Mouse (Mus musculus): ENCODE measurements around the gene Saa2. TPM values are rescaled to one million over a fixed set of nuclear protein-coding genes. Genes with fewer than 3 reads are reported as not detected.

Saa2 gene
- 1.1 TPM in 1 of 2 replicates, not detected in the other for polyA plus RNA-seq (2015; fragmentation: Nextera tagmentation; extraction: Ambion mirVana)

GRCm38 (mm10) chr7:46751490-46751889 is at the start of gene Saa2:
Saa2 (plus strand) TSS chr7:46751790.
- ATAC-seq (ENCODE audit: low read depth): no peak
- H3K4me2 ChIP-seq: no peak within 1 kb of the TSS
- H3K4me1 ChIP-seq (replicated peaks): no peaks in the 10 kb centered on the region
- H3K9me3 ChIP-seq: no peaks in the 10 kb centered on the region
- WGBS: 73% methylated on average over 3 of the region's 3 CpGs
- H3K27ac ChIP-seq (replicated peaks): no peak within 1 kb of the TSS
- H3K36me3 ChIP-seq: no peaks in the 10 kb centered on the region
- H3K27me3 ChIP-seq: no peaks in the 10 kb centered on the region
- no peak within 1 kb of the TSS for H3K9ac ChIP-seq
- no peak within 1 kb of the TSS for H3K4me3 ChIP-seq

DNA sequence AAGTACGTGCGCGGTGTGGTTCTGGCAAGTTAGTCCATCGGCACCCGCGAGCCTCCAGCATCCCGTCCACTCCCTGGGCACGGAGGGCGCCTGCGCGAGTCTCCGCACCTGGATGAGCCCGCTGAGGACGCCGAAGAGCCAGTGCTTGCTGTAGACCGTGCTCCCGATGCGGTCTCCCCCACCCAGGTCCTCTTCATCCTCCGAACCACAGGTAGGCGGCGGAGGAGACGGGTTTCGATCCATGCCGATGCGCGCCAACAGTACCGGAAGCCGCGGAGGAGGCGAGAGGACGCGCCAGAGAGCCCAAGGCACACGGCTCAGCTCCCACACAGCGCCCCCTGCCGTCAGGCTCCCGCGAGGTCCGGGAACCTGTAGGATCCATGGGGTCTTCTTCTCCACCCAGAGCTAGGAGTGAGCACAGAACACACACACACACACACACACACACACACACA is 41.2 kb upstream of the Saa2 start, which contains the start of gene Saal1:
Gene Saal1, minus strand, starts transcription at position 291 of the 455 bp plus-strand sequence.
- Histone ChIP-seq H3K9me3 (no peaks in the 10 kb centered on the region), H3K4me2 (peak within 1 kb of the TSS; percentile 59), H3K27me3 (no peaks in the 10 kb centered on the region), H3K36me3 (peaks cover 26% of the 10 kb centered on the region), H3K9ac (peak within 1 kb of the TSS; percentile 91), H3K4me1 (replicated peaks) (peaks cover 9% of the 10 kb centered on the region), H3K4me3 (peak within 1 kb of the TSS; percentile 79), H3K27ac (replicated peaks) (peak within 1 kb of the TSS; percentile 84)
- ATAC-seq (ENCODE audit: low read depth): peak; percentile 97
- WGBS: 0% methylated on average over 35 of the region's 38 CpGs

GRCm38 (mm10) chr7:46712250-46712649 is 39.3 kb upstream of the Saa2 start:
- H3K4me2 ChIP-seq: no peak overlapping the region
- H3K9ac ChIP-seq: no peak overlapping the region
- H3K27ac ChIP-seq (replicated peaks): no peak overlapping the region
- H3K4me1 ChIP-seq (replicated peaks): peaks cover 9% of the 10 kb centered on the region
- H3K36me3 ChIP-seq: peaks cover 8% of the 10 kb centered on the region; the same call in 1 of the 2 replicates
- H3K4me3 ChIP-seq: no peak overlapping the region
- H3K27me3 ChIP-seq: no peaks in the 10 kb centered on the region
- 77% methylated on average over 6 of the region's 6 CpGs for WGBS
- no peak for ATAC-seq (ENCODE audit: low read depth)
- H3K9me3 ChIP-seq: no peaks in the 10 kb centered on the region

DNA sequence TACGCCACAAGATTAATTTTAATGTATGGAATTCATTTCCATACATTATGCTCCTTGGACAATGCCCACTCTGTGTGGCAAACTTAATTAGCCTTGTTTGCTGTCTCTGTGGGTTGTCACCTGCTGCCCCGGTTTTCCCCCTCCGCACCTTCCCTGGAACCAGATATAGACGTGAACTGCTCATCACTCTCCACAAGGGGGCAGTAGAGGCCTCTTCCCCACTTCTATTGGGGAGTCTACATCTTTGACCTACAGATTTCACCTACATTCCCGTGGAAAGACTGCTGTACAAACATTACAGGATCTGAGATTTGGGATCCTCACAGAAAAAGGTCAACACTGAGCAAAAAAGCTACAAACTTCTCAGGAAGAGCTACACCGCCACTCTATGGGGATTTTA is 37.1 kb upstream of the Saa2 start:
- Histone ChIP-seq H3K4me2 (no peak overlapping the region), H3K27ac (replicated peaks) (no peak overlapping the region), H3K4me1 (replicated peaks) (peaks cover 3% of the 10 kb centered on the region), H3K9me3 (no peaks in the 10 kb centered on the region), H3K9ac (no peak overlapping the region), H3K36me3 (no peaks in the 10 kb centered on the region), H3K27me3 (peaks cover 3% of the 10 kb centered on the region; the same call in 1 of the 2 replicates), H3K4me3 (no peak overlapping the region)
- no peak for ATAC-seq (ENCODE audit: low read depth)
- 37% methylated on average over 6 of the region's 6 CpGs for whole genome bisulfite sequencing

DNA sequence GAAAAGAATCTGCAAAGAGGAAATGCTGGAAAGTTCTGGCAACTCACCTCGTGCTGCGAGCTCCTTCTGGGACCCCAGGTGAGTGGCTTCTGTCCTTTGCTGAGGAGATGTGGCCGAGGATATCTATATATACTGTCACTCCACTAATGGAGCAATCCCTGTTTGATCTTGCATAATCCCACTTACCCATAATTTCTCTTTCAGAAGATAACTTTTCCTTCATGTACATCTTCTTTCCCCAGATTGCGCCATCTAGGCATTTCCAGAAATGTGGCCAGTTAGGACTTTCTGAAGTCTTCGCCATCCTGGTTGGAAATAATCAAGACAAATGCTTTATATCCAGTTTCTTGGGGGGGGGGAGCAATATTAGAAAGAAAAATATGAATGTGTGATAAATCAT is 36.0 kb upstream of the Saa2 start, which contains the start of gene Saa3:
Gene Saa3, minus strand, starts transcription at position 101 of the 400 bp plus-strand sequence.
- no peak within 1 kb of the TSS for H3K9ac ChIP-seq
- WGBS: 92% methylated on average over 5 of the region's 5 CpGs

GRCm38 (mm10) chr7:46716897-46717296 is 34.7 kb upstream of the Saa2 start:
- WGBS: 65% methylated on average over 5 of the region's 5 CpGs

More for the DNA sequence above, 36.0 kb upstream of the Saa2 start, which contains the start of gene Saa3:
- Histone ChIP-seq H3K4me1 (replicated peaks) (no peaks in the 10 kb centered on the region), H3K4me2 (no peak within 1 kb of the TSS), H3K9me3 (no peaks in the 10 kb centered on the region), H3K27me3 (peaks cover 5% of the 10 kb centered on the region; the same call in 1 of the 2 replicates), H3K36me3 (no peaks in the 10 kb centered on the region), H3K4me3 (no peak within 1 kb of the TSS), H3K27ac (replicated peaks) (no peak within 1 kb of the TSS)
- ATAC-seq (ENCODE audit: low read depth): no peak

GRCm38 (mm10) chr7:46718591-46719270 is 32.9 kb upstream of the Saa2 start:
- no peak overlapping the region for H3K9ac ChIP-seq
- no peaks in the 10 kb centered on the region for H3K4me1 ChIP-seq (replicated peaks)
- H3K9me3 ChIP-seq: no peaks in the 10 kb centered on the region
- no peak overlapping the region for H3K4me3 ChIP-seq
- ATAC-seq (ENCODE audit: low read depth): no peak
- peaks cover 11% of the 10 kb centered on the region; the same call in 1 of the 2 replicates for H3K27me3 ChIP-seq
- no peaks in the 10 kb centered on the region for H3K36me3 ChIP-seq
- H3K4me2 ChIP-seq: no peak overlapping the region
- WGBS: 87% methylated on average over 7 of the region's 7 CpGs
- no peak overlapping the region for H3K27ac ChIP-seq (replicated peaks)

More at GRCm38 (mm10) chr7:46716897-46717296, 34.7 kb upstream of the Saa2 start:
- Histone ChIP-seq H3K4me1 (replicated peaks) (no peaks in the 10 kb centered on the region), H3K27me3 (peaks cover 11% of the 10 kb centered on the region; the same call in 1 of the 2 replicates), H3K36me3 (no peaks in the 10 kb centered on the region), H3K4me3 (no peak overlapping the region), H3K27ac (replicated peaks) (no peak overlapping the region), H3K4me2 (no peak overlapping the region), H3K9me3 (no peaks in the 10 kb centered on the region), H3K9ac (no peak overlapping the region)
- ATAC-seq (ENCODE audit: low read depth): no peak

- Histone ChIP-seq H3K9me3 (no peaks in the 10 kb centered on the region), H3K36me3 (no peaks in the 10 kb centered on the region), H3K27me3 (peaks cover 13% of the 10 kb centered on the region), H3K9ac (no peak overlapping the region), H3K4me3 (no peak overlapping the region), H3K4me1 (replicated peaks) (no peaks in the 10 kb centered on the region), H3K27ac (replicated peaks) (no peak overlapping the region), H3K4me2 (no peak overlapping the region)
- no peak for ATAC-seq (ENCODE audit: low read depth)
- WGBS: 88% methylated on average over 7 of the region's 7 CpGs
These were observed 32.1 kb upstream of the Saa2 start for GRCm38 (mm10) chr7:46719526-46719925.

DNA sequence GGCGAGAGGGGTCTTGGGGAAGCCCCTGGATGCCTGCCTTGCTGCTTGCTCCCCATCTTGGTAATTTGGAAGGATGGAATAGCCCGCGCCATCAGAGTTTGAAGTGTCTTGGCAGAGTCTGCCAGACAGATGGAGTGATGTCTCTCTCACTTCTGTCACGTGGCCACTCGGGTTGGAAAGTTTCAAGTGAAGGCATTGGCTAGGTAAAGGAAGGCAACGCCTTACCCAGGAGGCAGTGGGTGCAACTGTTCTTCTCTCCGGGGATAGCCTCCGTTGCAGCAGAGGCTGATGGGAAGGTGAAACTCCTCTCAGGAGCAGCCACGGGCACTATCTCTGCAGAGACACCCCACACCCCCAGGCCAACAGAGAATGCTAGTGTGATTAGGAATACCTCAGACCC is 31.1 kb upstream of the Saa2 start:
- no peak for ATAC-seq (ENCODE audit: low read depth)
- H3K4me2 ChIP-seq: no peak overlapping the region
- 83% methylated on average over 9 of the region's 9 CpGs for WGBS

DNA sequence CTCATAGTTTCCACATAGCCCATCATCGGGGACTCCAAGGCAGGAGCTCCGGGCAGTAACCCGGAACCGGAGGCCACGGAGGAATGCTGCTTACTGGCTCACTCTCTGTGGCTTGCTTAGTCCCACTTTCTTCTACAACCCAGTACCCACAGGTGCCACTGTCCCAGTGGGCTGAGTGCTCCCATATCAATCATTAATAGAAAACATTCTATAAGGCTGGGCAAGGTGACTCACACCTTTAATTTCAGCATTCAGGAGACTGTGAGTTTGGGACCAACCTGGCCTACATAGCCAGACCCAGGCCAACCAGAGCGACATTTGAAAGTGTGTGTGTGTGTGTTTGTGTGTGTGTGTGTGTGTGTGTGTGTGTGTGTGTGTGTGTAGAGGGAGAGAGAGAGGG is 28.2 kb upstream of the Saa2 start:
- peaks cover 14% of the 10 kb centered on the region for H3K27me3 ChIP-seq
- H3K9ac ChIP-seq: no peak overlapping the region
- H3K36me3 ChIP-seq: no peaks in the 10 kb centered on the region
- 91% methylated on average over 6 of the region's 6 CpGs for WGBS
- no peak overlapping the region for H3K27ac ChIP-seq (replicated peaks)
- ATAC-seq (ENCODE audit: low read depth): no peak
- no peaks in the 10 kb centered on the region for H3K9me3 ChIP-seq
- H3K4me2 ChIP-seq: no peak overlapping the region
- no peaks in the 10 kb centered on the region for H3K4me1 ChIP-seq (replicated peaks)
- H3K4me3 ChIP-seq: no peak overlapping the region

More for the DNA sequence above, 31.1 kb upstream of the Saa2 start:
- Histone ChIP-seq H3K27ac (replicated peaks) (no peak overlapping the region), H3K4me3 (no peak overlapping the region), H3K36me3 (no peaks in the 10 kb centered on the region), H3K27me3 (peaks cover 14% of the 10 kb centered on the region), H3K9ac (no peak overlapping the region), H3K4me1 (replicated peaks) (no peaks in the 10 kb centered on the region), H3K9me3 (no peaks in the 10 kb centered on the region)

GRCm38 (mm10) chr7:46723849-46724248 is 27.7 kb upstream of the Saa2 start:
- Histone ChIP-seq H3K36me3 (no peaks in the 10 kb centered on the region), H3K4me2 (no peak overlapping the region), H3K27me3 (peaks cover 14% of the 10 kb centered on the region), H3K4me1 (replicated peaks) (no peaks in the 10 kb centered on the region), H3K9me3 (no peaks in the 10 kb centered on the region), H3K4me3 (no peak overlapping the region), H3K9ac (no peak overlapping the region), H3K27ac (replicated peaks) (no peak overlapping the region)
- no peak for ATAC-seq (ENCODE audit: low read depth)
- WGBS: 88% methylated on average over 3 of the region's 3 CpGs

GRCm38 (mm10) chr7:46724396-46724795 is 27.2 kb upstream of the Saa2 start:
- Histone ChIP-seq H3K4me2 (no peak overlapping the region), H3K27ac (replicated peaks) (no peak overlapping the region), H3K9me3 (no peaks in the 10 kb centered on the region), H3K27me3 (peaks cover 11% of the 10 kb centered on the region), H3K4me3 (no peak overlapping the region), H3K9ac (no peak overlapping the region), H3K4me1 (replicated peaks) (no peaks in the 10 kb centered on the region), H3K36me3 (no peaks in the 10 kb centered on the region)
- ATAC-seq (ENCODE audit: low read depth): no peak
- 82% methylated on average over 5 of the region's 5 CpGs for WGBS
